Mouse (Mus musculus) MEL (cell line): ENCODE data around the gene Duox1. TPM values are rescaled to one million over a fixed set of nuclear protein-coding genes. Genes with fewer than 3 reads are reported as not detected.

Experiments used
- DNase-seq: peaks from one replicate; pipeline ENCODE4 v3.0.0; 2011; ENCODE audit warnings: low read depth, low spot score
- H3K27ac ChIP-seq: 2 replicates; pipeline ENCODE4 v1.5.1; 2012; ENCODE audit warnings: low read depth, mild to moderate bottlenecking, control low read depth, low read length, moderate library complexity; ENCODE audit not compliant: control insufficient read depth
- H3K27me3 ChIP-seq, 2 experiments: fragments of 150-350 bp in 1 of 2; sonication (generic) in 1 of 2; 2 replicates each; pipeline ENCODE4 v1.6.1; 2012; ENCODE audit warnings: low read length in 2 of 2, mild to moderate bottlenecking in 2 of 2, improper control_type of control experiment in 1 of 2, moderate library complexity in 1 of 2; ENCODE audit not compliant: insufficient read depth in 2 of 2, control insufficient read depth in 1 of 2
- H3K36me3 ChIP-seq, 2 experiments: 2 replicates each; pipeline ENCODE4 v1.6.1; 2012 to 2014; ENCODE audit warnings: low read length in 2 of 2, improper control_type of control experiment in 1 of 2, inconsistent platforms in 1 of 2, mild to moderate bottlenecking in 1 of 2; ENCODE audit not compliant: insufficient read depth in 2 of 2, control insufficient read depth in 1 of 2
- H3K4me1 ChIP-seq, 2 experiments: fragments of 150-350 bp in 1 of 2; sonication (generic) in 1 of 2; 2 replicates each; pipeline ENCODE4 v1.6.1; 2012; ENCODE audit warnings: low read length in 2 of 2, improper control_type of control experiment in 1 of 2, mild to moderate bottlenecking in 1 of 2; ENCODE audit not compliant: insufficient read depth in 2 of 2, control insufficient read depth in 1 of 2
- H3K4me3 ChIP-seq, 2 experiments: fragments of 150-350 bp in 1 of 2; sonication (generic) in 1 of 2; 2 replicates each; pipeline ENCODE4 v1.5.1; 2012; ENCODE audit warnings: low read depth in 2 of 2, low read length in 2 of 2, mild to moderate bottlenecking in 2 of 2, moderate library complexity in 2 of 2, control low read depth in 1 of 2, improper control_type of control experiment in 1 of 2; ENCODE audit not compliant: control insufficient read depth in 1 of 2, insufficient read depth in 1 of 2
- H3K79me2 ChIP-seq: 2 replicates; pipeline ENCODE4 v1.6.1; 2012; ENCODE audit warnings: mild to moderate bottlenecking, low read length, moderate library complexity; ENCODE audit not compliant: control insufficient read depth, poor library complexity, insufficient read depth
- H3K9ac ChIP-seq: 2 replicates; pipeline ENCODE4 v1.6.1; 2012; ENCODE audit warnings: low read depth, mild to moderate bottlenecking, control low read depth, low read length, moderate library complexity; ENCODE audit not compliant: control insufficient read depth, poor library complexity, severe bottlenecking
- H3K9me3 ChIP-seq: fragments of 150-350 bp; sonication (generic); replicated peaks from 2 replicates; pipeline ENCODE4 v1.6.1; 2012; ENCODE audit warnings: mild to moderate bottlenecking, low read length, improper control_type of control experiment, moderate library complexity; ENCODE audit not compliant: insufficient read depth
- BHLHE40 ChIP-seq: IDR thresholded peaks from 2 replicates; pipeline ENCODE4 v1.6.1; 2012; ENCODE audit warnings: low read depth, mild to moderate bottlenecking, inconsistent platforms, low read length, improper control_type of control experiment, borderline replicate concordance
- GABPA ChIP-seq: IDR thresholded peaks from 2 replicates; pipeline ENCODE4 v1.6.1; 2012; ENCODE audit warnings: low read depth, mild to moderate bottlenecking, inconsistent platforms, low read length, improper control_type of control experiment, moderate library complexity
- GATA1 ChIP-seq: IDR thresholded peaks from 2 replicates; pipeline ENCODE4 v1.6.1; 2011; ENCODE audit warnings: low read depth, low read length, improper control_type of control experiment
- HCFC1 ChIP-seq: IDR thresholded peaks from 2 replicates; pipeline ENCODE4 v1.6.1; 2012; ENCODE audit warnings: low read depth, mild to moderate bottlenecking, inconsistent platforms, low read length, improper control_type of control experiment, moderate library complexity
- JUND ChIP-seq: IDR thresholded peaks from 2 replicates; pipeline ENCODE4 v1.6.1; 2011; ENCODE audit warnings: low read depth, mild to moderate bottlenecking, improper control_type of control experiment, low read length
- KAT2A ChIP-seq: conservative IDR thresholded peaks from 2 replicates; pipeline ENCODE4 v1.6.1; 2012; ENCODE audit warnings: low read depth, low read length, improper control_type of control experiment, inconsistent platforms
- MAFK ChIP-seq: IDR thresholded peaks from 2 replicates; pipeline ENCODE4 v1.6.1; 2011; ENCODE audit warnings: low read depth, mild to moderate bottlenecking, low read length, improper control_type of control experiment, borderline replicate concordance
- MAZ ChIP-seq: IDR thresholded peaks from 2 replicates; pipeline ENCODE4 v1.6.1; 2012; ENCODE audit warnings: low read depth, mild to moderate bottlenecking, inconsistent platforms, low read length, improper control_type of control experiment
- MYB ChIP-seq: IDR thresholded peaks from 2 replicates; pipeline ENCODE4 v1.6.1; 2011; ENCODE audit warnings: mild to moderate bottlenecking, low read depth, low read length, improper control_type of control experiment
- NELFE ChIP-seq: IDR thresholded peaks from 2 replicates; pipeline ENCODE4 v1.6.1; 2011; ENCODE audit warnings: low read depth, low read length, improper control_type of control experiment
- NRF1 ChIP-seq: IDR thresholded peaks from 2 replicates; pipeline ENCODE4 v1.6.1; 2014; ENCODE audit warnings: low read depth, mild to moderate bottlenecking, inconsistent platforms, low read length, improper control_type of control experiment, moderate library complexity; ENCODE audit not compliant: poor library complexity, insufficient read depth, severe bottlenecking
- POLR2A ChIP-seq, 2 experiments: IDR thresholded peaks; 2 replicates each; pipeline ENCODE4 v1.6.1; 2011 to 2012; ENCODE audit warnings: low read length in 2 of 2, mild to moderate bottlenecking in 2 of 2, control low read depth in 1 of 2, improper control_type of control experiment in 1 of 2, low read depth in 1 of 2, moderate library complexity in 1 of 2; ENCODE audit not compliant: control insufficient read depth in 1 of 2, insufficient read depth in 1 of 2, poor library complexity in 1 of 2
- POLR2AphosphoS2 ChIP-seq: IDR thresholded peaks from 2 replicates; pipeline ENCODE4 v1.6.1; 2011; ENCODE audit warnings: low read length, improper control_type of control experiment
- RAD21 ChIP-seq: IDR thresholded peaks from 2 replicates; pipeline ENCODE4 v1.6.1; 2011; ENCODE audit warnings: mild to moderate bottlenecking, low read depth, low read length, improper control_type of control experiment
- RCOR1 ChIP-seq: IDR thresholded peaks from 2 replicates; pipeline ENCODE4 v1.6.1; 2012; ENCODE audit warnings: low read depth, mild to moderate bottlenecking, inconsistent platforms, low read length, improper control_type of control experiment
- SIN3A ChIP-seq: IDR thresholded peaks from 2 replicates; pipeline ENCODE4 v1.6.1; 2012; ENCODE audit warnings: low read length, improper control_type of control experiment, inconsistent platforms
- SMC3 ChIP-seq: IDR thresholded peaks from 2 replicates; pipeline ENCODE4 v1.6.1; 2011; ENCODE audit warnings: low read depth, low read length, improper control_type of control experiment
- TCF12 ChIP-seq: IDR thresholded peaks from 2 replicates; pipeline ENCODE4 v1.6.1; 2014; ENCODE audit warnings: low read depth, mild to moderate bottlenecking, inconsistent platforms, low read length, improper control_type of control experiment, moderate library complexity
- ZC3H11A ChIP-seq: IDR thresholded peaks from 2 replicates; pipeline ENCODE4 v1.6.1; 2012; ENCODE audit warnings: low read depth, mild to moderate bottlenecking, inconsistent platforms, low read length, improper control_type of control experiment
- ZKSCAN1 ChIP-seq: IDR thresholded peaks from 2 replicates; pipeline ENCODE4 v1.6.1; 2012; ENCODE audit warnings: low read depth, mild to moderate bottlenecking, inconsistent platforms, low read length, improper control_type of control experiment, moderate library complexity
- ZMIZ1 ChIP-seq: IDR thresholded peaks from 2 replicates; pipeline ENCODE4 v1.6.1; 2012; ENCODE audit warnings: low read depth, mild to moderate bottlenecking, inconsistent platforms, low read length, improper control_type of control experiment, moderate library complexity
- ZNF384 ChIP-seq: IDR thresholded peaks from 2 replicates; pipeline ENCODE4 v1.6.1; 2012; ENCODE audit warnings: low read depth, mild to moderate bottlenecking, inconsistent platforms, low read length, improper control_type of control experiment
- polyA plus RNA-seq, 2 experiments: library from polyadenylated mRNA; stranded (reverse) in 1 of 2; unstranded in 1 of 2; fragments of >175 nt in 1 of 2; fragments of >200 nt in 1 of 2; gene quantifications; 2 replicates each; pipeline versions ENCODE4 v1.2.1 to v1.2.4; 2012; ENCODE audit warnings: low replicate concordance in 2 of 2, low read depth in 1 of 2; ENCODE audit not compliant: insufficient read length in 2 of 2, insufficient read depth in 1 of 2, missing spikeins in 1 of 2
- total RNA-seq: library from RNA; depleted of rRNA; stranded (reverse); fragments of 300-350 nt; gene quantifications from 2 replicates; pipeline ENCODE4 v1.2.3, GENCODE M21; 2012

The Duox1 gene
- total and polyA plus RNA-seq, 3 experiments = 0.01 TPM; not detected in 2

GRCm38 (mm10) chr2:122298596-122299490 lies 16.6 kb upstream of the Duox1 start, which contains the start of gene Duoxa2:
TSS of gene Duoxa2 (plus strand) at chr2:122298900.
- Histone ChIP-seq H3K4me3 (no peak within 1 kb of the TSS), H3K79me2 (no peaks in the 10 kb centered on the region), H3K27me3 (no peaks in the 10 kb centered on the region), H3K9ac (no peak within 1 kb of the TSS), H3K4me1 (no peaks in the 10 kb centered on the region), H3K9me3 (no peaks in the 10 kb centered on the region), H3K27ac (no peak within 1 kb of the TSS), H3K36me3 (no peaks in the 10 kb centered on the region)
- no peak for DNase-seq
- TF ChIP-seq ZC3H11A (no peak), ZKSCAN1 (no peak)

GRCm38 (mm10) chr2:122299911-122300655 lies 15.4 kb upstream of the Duox1 start:
- Histone ChIP-seq H3K79me2 (no peaks in the 10 kb centered on the region), H3K9ac (no peak overlapping the region), H3K27me3 (no peaks in the 10 kb centered on the region; a peak in 1 of 4 replicates), H3K4me1 (no peaks in the 10 kb centered on the region), H3K4me3 (no peak overlapping the region), H3K27ac (no peak overlapping the region), H3K9me3 (no peaks in the 10 kb centered on the region), H3K36me3 (no peaks in the 10 kb centered on the region)
- TF ChIP-seq RAD21 (no peak), ZKSCAN1 (no peak), ZNF384 (no peak), MAFK (no peak), JUND (no peak), POLR2A (IDR thresholded peaks at IDR 0.05; ENCODE audit: control insufficient read depth in 1 of 2, insufficient read depth in 1 of 2, low read depth in 1 of 2, low read length in 2 of 2, poor library complexity in 1 of 2) (no peak), POLR2AphosphoS2 (no peak), TCF12 (no peak)
- DNase-seq = no peak

GRCm38 (mm10) chr2:122300656-122301020 lies 14.8 kb upstream of the Duox1 start:
- TF ChIP-seq SMC3 = no peak
- no peak for TF ChIP-seq RCOR1
- no peak for TF ChIP-seq ZKSCAN1
- no peak for TF ChIP-seq MAZ
- no peak for TF ChIP-seq MYB
- TF ChIP-seq ZC3H11A = no peak
- no peak for TF ChIP-seq NRF1
- TF ChIP-seq ZMIZ1 = no peak
- no peak for TF ChIP-seq POLR2AphosphoS2
- no peak for TF ChIP-seq BHLHE40
- TF ChIP-seq ZNF384 = no peak
- no peak for TF ChIP-seq GATA1
- no peak for TF ChIP-seq POLR2A (IDR thresholded peaks at IDR 0.05; ENCODE audit: control insufficient read depth in 1 of 2, insufficient read depth in 1 of 2, low read depth in 1 of 2, low read length in 2 of 2, poor library complexity in 1 of 2)
- no peak for TF ChIP-seq HCFC1
- no peak for TF ChIP-seq KAT2A
- TF ChIP-seq SIN3A = no peak
- TF ChIP-seq GABPA = no peak
- TF ChIP-seq NELFE = no peak
- TF ChIP-seq, all 39 proteins: peak for 0
- Histone ChIP-seq H3K36me3 (no peaks in the 10 kb centered on the region), H3K9me3 (no peaks in the 10 kb centered on the region), H3K4me3 (no peak overlapping the region), H3K27ac (no peak overlapping the region), H3K27me3 (no peaks in the 10 kb centered on the region; a peak in 1 of 4 replicates), H3K79me2 (no peaks in the 10 kb centered on the region), H3K9ac (no peak overlapping the region), H3K4me1 (no peaks in the 10 kb centered on the region)
- no peak for DNase-seq
